Mouse (Mus musculus) hindbrain, embryonic 15.5 days (tissue): Measurements from ENCODE around the gene Efcc1. TPM values are rescaled to one million over a fixed set of nuclear protein-coding genes. Genes with fewer than 3 reads are reported as not detected.

ENCODE experiments used
- ATAC-seq: fragments of 200-750 bp; cut with Nextera tagmentation; 2 replicates; pipeline ENCODE4 v1.8.0; 2017; ENCODE audit warnings: low read depth, moderate number of reproducible peaks, moderate TSS enrichment; ENCODE audit not compliant: low FRiP score
- H3K27ac ChIP-seq: fragments of 300-500 bp; sonication (generic); replicated peaks from 2 replicates; pipeline ENCODE4 v1.5.1; 2015; ENCODE audit warnings: mild to moderate bottlenecking, inconsistent platforms
- H3K27me3 ChIP-seq: fragments of 300-500 bp; sonication (generic); 2 replicates; pipeline ENCODE4 v1.6.1; 2015; ENCODE audit warnings: control low read depth, inconsistent platforms
- H3K36me3 ChIP-seq: fragments of 300-500 bp; sonication (generic); 2 replicates; pipeline ENCODE4 v1.6.1; 2015; ENCODE audit warnings: control low read depth, inconsistent platforms
- H3K4me1 ChIP-seq: fragments of 300-500 bp; sonication (generic); replicated peaks from 2 replicates; pipeline ENCODE4 v1.6.1; 2015; ENCODE audit warnings: control low read depth, inconsistent platforms
- H3K4me2 ChIP-seq: fragments of 300-500 bp; sonication (generic); 2 replicates; pipeline ENCODE4 v1.6.1; 2015; ENCODE audit warnings: moderate library complexity, mild to moderate bottlenecking, inconsistent platforms
- H3K4me3 ChIP-seq: fragments of 300-500 bp; sonication (generic); 2 replicates; pipeline ENCODE4 v1.5.1; 2015; ENCODE audit warnings: mild to moderate bottlenecking, inconsistent platforms
- H3K9ac ChIP-seq: fragments of 300-500 bp; sonication (generic); 2 replicates; pipeline ENCODE4 v1.6.1; 2015; ENCODE audit warnings: inconsistent platforms
- H3K9me3 ChIP-seq: fragments of 300-500 bp; sonication (generic); 2 replicates; pipeline ENCODE4 v1.6.1; 2016; ENCODE audit warnings: control low read depth, inconsistent platforms
- WGBS: fragments of 180-500 bp; shearing (Covaris S2); methylation state at CpG from one replicate; pipeline ENCODE4 v1.1.7; 2015; 5-methylcytosine and 5-hydroxymethylcytosine counted together
- polyA plus RNA-seq: library from polyadenylated mRNA; unstranded; fragments of >200 nt; fragmentation: Nextera tagmentation; extraction: Ambion mirVana; gene quantifications from 2 replicates; pipeline ENCODE4 v1.2.1, GENCODE M21; 2015

The Efcc1 gene
- polyA plus RNA-seq, 1 experiment from 2014 or later, result 7.0 TPM

GRCm38 (mm10) chr6:87795385-87796150 is 64.9 kb downstream of the Efcc1 start:
- no peak overlapping the region for H3K9ac ChIP-seq
- H3K9me3 ChIP-seq, result no peaks in the 10 kb centered on the region
- no peak overlapping the region for H3K4me2 ChIP-seq
- ATAC-seq, result no peak
- no peak overlapping the region for H3K27ac ChIP-seq
- H3K36me3 ChIP-seq, result 0 out of 2 replicates have a peak, but pooled peaks cover 3% of the 10 kb centered on the region
- H3K27me3 ChIP-seq, result no peaks in the 10 kb centered on the region
- H3K4me3 ChIP-seq, result no peak overlapping the region
- 47% methylated on average over 6 of the region's 6 CpGs for WGBS
- H3K4me1 ChIP-seq, result no peaks in the 10 kb centered on the region

- H3K4me1 ChIP-seq, result no peaks in the 10 kb centered on the region
- H3K4me2 ChIP-seq, result no peak overlapping the region
- H3K9ac ChIP-seq, result no peak overlapping the region
- 91% methylated on average over 6 of the region's 6 CpGs for WGBS
- H3K4me3 ChIP-seq, result no peak overlapping the region
- H3K36me3 ChIP-seq, result 0 out of 2 replicates have a peak, but pooled peaks cover 3% of the 10 kb centered on the region
- no peak for ATAC-seq
- no peaks in the 10 kb centered on the region for H3K9me3 ChIP-seq
- no peak overlapping the region for H3K27ac ChIP-seq
- H3K27me3 ChIP-seq, result no peaks in the 10 kb centered on the region
These were observed 65.7 kb downstream of the Efcc1 start for GRCm38 (mm10) chr6:87796251-87796880.

- WGBS, result 64% methylated on average over 2 of the region's 2 CpGs
- no peak for ATAC-seq
- Histone ChIP-seq H3K9ac (no peak overlapping the region), H3K4me3 (no peak overlapping the region), H3K9me3 (no peaks in the 10 kb centered on the region), H3K27me3 (no peaks in the 10 kb centered on the region), H3K4me1 (no peaks in the 10 kb centered on the region), H3K36me3 (no peaks in the 10 kb centered on the region), H3K27ac (no peak overlapping the region), H3K4me2 (no peak overlapping the region)
These were observed 66.7 kb downstream of the Efcc1 start for GRCm38 (mm10) chr6:87797321-87797720.

GRCm38 (mm10) chr6:87799576-87799975 is 68.9 kb downstream of the Efcc1 start:
- WGBS, result 92% methylated on average over 6 of the region's 6 CpGs
- no peak overlapping the region for H3K4me3 ChIP-seq
- no peaks in the 10 kb centered on the region for H3K27me3 ChIP-seq
- no peaks in the 10 kb centered on the region for H3K4me1 ChIP-seq
- ATAC-seq, result no peak
- H3K9me3 ChIP-seq, result no peaks in the 10 kb centered on the region
- no peaks in the 10 kb centered on the region; the same call in 1 of the 2 replicates for H3K36me3 ChIP-seq
- no peak overlapping the region for H3K9ac ChIP-seq
- H3K27ac ChIP-seq, result no peak overlapping the region
- no peak overlapping the region for H3K4me2 ChIP-seq

- no peaks in the 10 kb centered on the region; the same call in 1 of the 2 replicates for H3K36me3 ChIP-seq
- 86% methylated on average over 7 of the region's 7 CpGs for WGBS
- no peak overlapping the region for H3K27ac ChIP-seq
These were observed 71.8 kb downstream of the Efcc1 start for GRCm38 (mm10) chr6:87802462-87802861.

GRCm38 (mm10) chr6:87804036-87804435 is 73.4 kb downstream of the Efcc1 start:
- H3K9me3 ChIP-seq, result no peaks in the 10 kb centered on the region
- H3K9ac ChIP-seq, result no peak overlapping the region
- H3K27ac ChIP-seq, result no peak overlapping the region
- no peaks in the 10 kb centered on the region for H3K4me1 ChIP-seq
- ATAC-seq, result no peak
- WGBS, result 84% methylated on average over 1 of the region's 1 CpGs
- H3K4me3 ChIP-seq, result no peak overlapping the region
- no peaks in the 10 kb centered on the region for H3K27me3 ChIP-seq
- no peaks in the 10 kb centered on the region; the same call in 1 of the 2 replicates for H3K36me3 ChIP-seq
- no peak overlapping the region for H3K4me2 ChIP-seq

More at GRCm38 (mm10) chr6:87802462-87802861, 71.8 kb downstream of the Efcc1 start:
- Histone ChIP-seq H3K9me3 (no peaks in the 10 kb centered on the region), H3K4me2 (no peak overlapping the region), H3K9ac (no peak overlapping the region), H3K27me3 (no peaks in the 10 kb centered on the region), H3K4me1 (no peaks in the 10 kb centered on the region), H3K4me3 (no peak overlapping the region)
- ATAC-seq, result no peak

GRCm38 (mm10) chr6:87804886-87805285 is 74.2 kb downstream of the Efcc1 start:
- no peak overlapping the region for H3K27ac ChIP-seq
- no peaks in the 10 kb centered on the region for H3K9me3 ChIP-seq
- H3K36me3 ChIP-seq, result no peaks in the 10 kb centered on the region; the same call in 1 of the 2 replicates
- WGBS, result 89% methylated on average over 7 of the region's 7 CpGs
- no peak overlapping the region for H3K4me2 ChIP-seq
- H3K27me3 ChIP-seq, result no peaks in the 10 kb centered on the region
- no peak for ATAC-seq
- no peak overlapping the region for H3K4me3 ChIP-seq
- no peak overlapping the region for H3K9ac ChIP-seq
- H3K4me1 ChIP-seq, result peaks cover 7% of the 10 kb centered on the region

- ATAC-seq, result no peak
- Histone ChIP-seq H3K27ac (no peak overlapping the region), H3K9ac (no peak overlapping the region), H3K4me1 (peaks cover 13% of the 10 kb centered on the region), H3K36me3 (no peaks in the 10 kb centered on the region; the same call in 1 of the 2 replicates), H3K27me3 (no peaks in the 10 kb centered on the region), H3K9me3 (no peaks in the 10 kb centered on the region), H3K4me3 (no peak overlapping the region), H3K4me2 (no peak overlapping the region)
- WGBS, result 95% methylated on average over 7 of the region's 7 CpGs
These were observed 74.8 kb downstream of the Efcc1 start for GRCm38 (mm10) chr6:87805448-87805847.

Other genes with a start within 250 kb of the Efcc1 start
- gene Arhgap25, start 197.6 kb upstream of the Efcc1 start, polyA plus RNA-seq, result 2.2 and 2.6 TPM in 2 replicates
- 2.7 and 3.1 TPM in 2 replicates for gene Prokr1, start 140.1 kb upstream of the Efcc1 start, polyA plus RNA-seq
- gene Aplf, start 58.7 kb upstream of the Efcc1 start, polyA plus RNA-seq, result 8.6 and 10.2 TPM in 2 replicates
- gene Gp9, start 47.2 kb downstream of the Efcc1 start, polyA plus RNA-seq, result 0.55 and 0.99 TPM in 2 replicates
- 11.9 and 13.3 TPM in 2 replicates for gene Rab43, start 81.3 kb downstream of the Efcc1 start, polyA plus RNA-seq
- gene Gm45140, start 104.9 kb downstream of the Efcc1 start, polyA plus RNA-seq, result 3.4 and 3.8 TPM in 2 replicates
- gene Isy1, start 107.9 kb downstream of the Efcc1 start, polyA plus RNA-seq, result 24.2 and 28.4 TPM in 2 replicates
- 516 and 541 TPM in 2 replicates for gene Cnbp, start 120.2 kb downstream of the Efcc1 start, polyA plus RNA-seq
- gene Copg1, start 156.9 kb downstream of the Efcc1 start, polyA plus RNA-seq, result 195 and 200 TPM in 2 replicates
- 38.5 and 44.0 TPM in 2 replicates for gene Hmces, start 183.1 kb downstream of the Efcc1 start, polyA plus RNA-seq